Mouse (Mus musculus): ENCODE measurements around the gene Aebp1. TPM values are rescaled to one million over a fixed set of nuclear protein-coding genes. Genes with fewer than 3 reads are reported as not detected.

The Aebp1 gene
- total RNA-seq, 2 experiments from 2014 or later, result 35.2 to 40.1 TPM

DNA sequence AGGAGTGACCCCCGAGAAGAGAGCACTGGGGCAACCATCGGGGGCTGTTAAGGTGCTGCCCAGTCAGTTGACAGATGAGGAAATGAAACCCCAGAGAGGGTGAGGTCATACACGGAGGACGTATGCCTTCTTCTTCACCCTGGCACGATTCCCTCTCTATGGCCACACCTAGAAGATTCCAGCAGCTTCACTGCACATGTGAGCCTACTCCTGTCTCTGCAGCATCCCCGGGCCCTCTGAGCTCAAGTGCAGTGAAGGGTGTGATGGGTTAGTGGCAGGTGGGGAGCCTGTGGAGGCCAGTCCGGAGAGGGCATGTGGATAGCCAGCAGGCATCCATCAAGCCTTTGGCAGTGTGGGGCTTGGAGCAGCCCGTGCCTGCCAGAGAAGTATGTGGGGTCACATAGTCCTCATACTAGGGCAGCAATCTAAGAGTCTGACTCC lies 30.4 kb downstream of the Aebp1 start:
- peak; percentile 53 to 55 for DNase-seq
- intact Hi-C loops (cut with DNase I), result no loop called here

DNA sequence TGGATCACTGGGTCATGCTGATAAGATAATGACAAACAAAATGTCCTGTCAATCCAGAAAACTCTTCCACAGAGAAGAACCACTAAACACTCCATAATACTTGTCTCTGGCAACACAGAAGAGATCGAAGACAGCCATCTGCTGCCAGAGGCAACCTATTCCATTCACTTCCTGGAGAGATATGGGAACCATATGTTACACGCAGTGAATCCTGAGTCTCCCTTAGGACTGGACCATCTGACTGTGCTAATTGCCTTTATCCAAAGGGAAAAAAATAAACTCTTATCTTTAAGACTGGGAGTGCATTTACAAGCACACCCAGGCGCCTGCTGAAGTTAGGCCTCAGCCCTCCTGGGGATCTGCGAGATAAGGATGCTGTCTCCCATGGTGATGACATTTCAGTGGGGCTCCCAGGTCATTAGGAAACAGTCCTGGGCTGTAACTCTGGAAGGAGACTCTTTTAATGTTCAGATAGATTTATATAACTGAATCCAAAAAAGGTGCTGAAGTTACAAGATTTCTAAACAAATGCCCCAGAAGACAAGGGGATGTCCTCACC lies 31.1 kb downstream of the Aebp1 start:
- intact Hi-C loops (cut with DNase I), result no loop called here

DNA sequence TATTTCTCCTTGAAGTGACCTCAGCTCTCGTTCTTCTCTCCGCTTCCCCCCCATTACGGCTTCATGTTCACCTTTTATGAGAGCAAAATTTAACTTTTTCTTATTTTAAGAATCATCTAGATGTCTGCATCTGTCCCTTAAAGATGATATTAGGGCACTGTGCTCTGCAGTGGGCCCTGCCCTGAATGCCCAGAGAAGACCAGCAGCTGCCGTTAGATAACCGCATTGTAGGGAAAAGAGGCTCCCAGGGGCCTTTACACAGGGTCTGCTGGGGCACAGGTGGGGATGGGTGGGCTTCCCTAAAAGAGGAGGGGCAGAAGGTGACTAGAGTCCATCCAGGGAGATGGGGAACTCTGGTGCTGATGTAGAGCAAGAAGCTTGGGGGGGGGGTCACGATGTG lies 32.1 kb downstream of the Aebp1 start:
- DNase-seq, result no peak
- intact Hi-C loops (cut with DNase I), result no loop called here

More for the DNA sequence above, 31.1 kb downstream of the Aebp1 start:
- no peak for DNase-seq

DNA sequence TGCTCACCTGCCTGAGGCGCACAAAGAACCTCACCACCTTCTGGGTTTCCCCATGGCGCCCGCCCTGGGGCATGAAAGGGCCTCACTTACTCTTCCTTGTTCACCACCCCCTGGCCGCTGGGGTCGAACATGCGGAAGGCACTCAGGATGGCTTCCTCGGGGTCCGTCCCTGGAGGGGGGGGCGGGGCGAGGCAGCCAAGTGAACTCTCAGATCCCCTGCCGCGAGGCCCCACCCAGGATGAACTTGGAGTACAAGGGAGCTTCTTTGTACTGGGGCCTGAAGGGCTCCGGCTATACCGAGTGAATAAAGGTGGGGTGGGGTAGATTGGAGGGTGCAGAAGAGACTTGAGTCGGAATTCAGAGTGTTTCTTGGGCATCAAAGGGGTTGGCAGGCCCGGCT lies 35.5 kb downstream of the Aebp1 start:
- DNase-seq, result no peak
- intact Hi-C loops (cut with DNase I), result no loop called here

DNA sequence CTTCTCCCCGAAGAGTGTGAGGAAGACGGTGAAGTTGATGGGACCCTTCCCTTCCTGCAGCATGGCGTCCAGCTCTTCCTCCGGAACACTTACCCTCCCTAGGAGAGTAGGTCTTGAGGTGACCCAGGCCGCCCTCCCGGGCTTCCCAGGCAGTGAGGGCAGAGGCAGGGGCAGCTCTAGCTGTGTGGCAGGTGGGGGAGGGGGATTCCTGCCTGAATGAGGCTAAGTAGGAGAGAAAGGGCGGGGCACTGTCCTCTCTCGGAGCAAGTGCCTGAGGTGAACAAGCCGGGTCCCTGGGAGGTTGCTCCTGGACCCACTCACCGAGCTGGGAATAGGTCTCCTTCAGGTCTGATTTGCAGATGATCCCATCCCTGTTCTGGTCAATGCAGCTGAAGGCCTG lies 36.1 kb downstream of the Aebp1 start:
- intact Hi-C loops (cut with DNase I), result no loop called here
- no peak for DNase-seq

DNA sequence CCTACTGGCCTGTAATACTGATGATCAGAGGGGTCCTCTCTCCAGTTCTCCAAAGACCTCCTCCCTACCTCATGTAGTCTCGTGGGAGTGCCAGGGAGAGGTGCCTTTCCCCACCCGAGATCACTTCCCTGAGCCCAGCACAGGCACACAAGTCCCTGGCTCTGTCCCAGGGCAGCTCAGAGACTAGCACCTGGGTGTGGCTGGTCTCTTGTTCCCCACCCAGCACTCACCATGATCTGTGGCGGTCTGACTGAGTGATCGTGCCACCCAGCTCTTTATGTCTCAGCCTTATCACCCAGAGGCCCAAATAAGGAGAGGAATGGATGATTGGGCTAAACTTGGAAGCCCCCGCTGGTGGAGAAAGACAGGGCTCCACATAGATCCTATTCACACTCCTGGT lies 36.8 kb downstream of the Aebp1 start, which contains the start of gene Myl7:
TSS of gene Myl7 (minus strand) at position 252 of the 400 bp plus-strand sequence.
- DNase-seq, result no peak
- intact Hi-C loops (cut with DNase I), result no loop called here

DNA sequence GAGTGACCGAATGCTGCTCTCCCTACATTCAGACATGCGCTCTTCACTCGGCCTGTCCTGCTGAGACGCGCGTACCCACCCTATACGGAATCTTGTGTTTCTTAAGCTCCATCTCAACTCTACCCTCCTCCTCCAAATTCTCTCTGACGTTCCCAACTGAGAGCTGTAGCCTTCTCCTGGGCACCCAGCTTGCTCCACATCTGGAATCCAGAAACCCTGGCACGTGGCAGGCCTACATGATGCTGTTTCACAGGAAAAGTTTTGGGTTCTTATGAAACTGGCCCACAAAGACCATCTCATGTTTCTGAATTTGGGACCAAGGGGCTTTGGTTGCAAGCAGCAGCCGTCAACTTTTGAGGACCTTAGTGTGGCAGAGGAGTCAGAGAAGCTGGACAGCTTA lies 37.5 kb downstream of the Aebp1 start:
- intact Hi-C loops (cut with DNase I), result no loop called here
- DNase-seq, result peak in 1 of 2 experiments; percentile 48

DNA sequence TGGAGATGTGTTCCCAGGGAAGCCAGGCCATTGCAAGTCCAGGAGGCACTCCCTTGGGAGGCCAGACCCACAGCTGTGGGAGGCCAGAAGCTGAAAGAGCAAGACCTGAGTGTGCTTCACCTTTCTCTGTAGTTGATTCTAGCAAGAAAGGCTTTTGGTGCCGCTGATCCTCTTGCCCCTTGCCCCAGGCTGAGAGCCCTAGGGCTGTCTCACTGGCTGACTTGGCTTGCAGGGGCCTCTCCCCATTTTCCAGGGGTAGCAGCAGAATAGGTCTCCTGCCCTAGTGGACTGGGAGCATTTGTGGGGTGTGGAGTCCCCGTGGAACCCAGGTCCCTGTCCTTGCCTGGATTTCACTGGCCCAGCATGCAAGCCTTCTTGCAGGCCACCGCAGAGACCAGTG lies 39.6 kb downstream of the Aebp1 start:
- DNase-seq, result no peak
- intact Hi-C loops (cut with DNase I), result no loop called here

DNA sequence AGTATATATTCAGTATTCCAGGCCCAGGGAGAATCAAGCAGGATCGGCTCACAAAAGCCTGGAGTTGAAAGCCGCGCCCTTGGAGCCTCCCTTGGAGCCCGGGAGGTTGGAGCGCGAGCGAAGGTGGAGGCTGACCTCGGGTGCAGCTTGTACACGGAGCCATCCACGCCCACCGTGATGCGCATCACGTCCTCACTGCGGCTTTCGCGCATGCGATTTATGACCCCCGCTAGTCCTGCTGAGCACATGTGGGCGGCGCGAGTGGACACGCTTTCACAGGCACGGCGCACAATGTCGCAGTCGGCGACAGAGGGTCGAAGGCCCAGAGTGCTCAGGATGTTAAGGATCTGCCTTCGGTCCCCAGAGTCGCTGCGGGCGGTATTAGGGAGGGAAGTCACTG lies 40.2 kb downstream of the Aebp1 start:
- DNase-seq, result peak in 1 of 2 experiments; percentile 58
- intact Hi-C loops (cut with DNase I), result no loop called here

DNA sequence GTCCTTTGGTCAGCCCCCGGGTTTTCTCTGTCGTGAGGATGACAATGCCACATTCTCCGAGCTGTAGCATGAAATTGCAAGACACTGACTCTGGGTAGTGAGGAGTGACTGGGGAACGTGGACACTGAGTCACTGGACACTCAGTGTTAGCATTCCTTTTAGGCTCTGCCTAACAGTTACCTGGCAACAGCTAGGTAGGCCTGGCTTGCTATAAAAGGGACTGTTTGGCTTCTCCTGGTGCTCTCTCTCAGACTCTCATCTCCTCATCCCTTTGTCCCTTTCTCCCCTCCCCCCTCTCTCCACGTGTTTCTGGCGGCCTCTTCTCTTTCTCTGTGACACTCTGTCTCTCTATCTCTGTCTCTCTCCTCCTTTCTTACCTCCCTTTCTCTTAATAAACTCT lies 40.6 kb downstream of the Aebp1 start:
- no peak for DNase-seq
- intact Hi-C loops (cut with DNase I), result no loop called here

DNA sequence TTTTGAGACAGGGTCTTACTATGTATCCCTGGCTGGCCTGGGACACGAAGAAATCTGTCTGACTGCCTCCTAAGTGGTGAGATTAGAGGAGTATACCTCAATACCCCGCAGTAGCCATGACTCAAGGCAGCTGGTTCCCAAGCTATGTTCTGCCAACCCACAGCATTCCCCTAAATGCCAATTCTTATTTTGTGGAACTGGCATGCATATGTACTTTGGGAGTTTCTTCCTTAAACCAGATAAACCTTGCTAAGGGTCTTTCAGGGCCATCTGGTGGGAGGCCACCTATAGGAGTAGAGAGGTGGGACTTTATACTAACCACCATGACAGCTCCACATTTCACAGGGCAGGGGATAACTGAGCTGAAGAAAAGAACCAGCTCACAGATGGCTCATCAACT lies 42.1 kb downstream of the Aebp1 start:
- intact Hi-C loops (cut with DNase I), result no loop called here
- no peak for DNase-seq

DNA sequence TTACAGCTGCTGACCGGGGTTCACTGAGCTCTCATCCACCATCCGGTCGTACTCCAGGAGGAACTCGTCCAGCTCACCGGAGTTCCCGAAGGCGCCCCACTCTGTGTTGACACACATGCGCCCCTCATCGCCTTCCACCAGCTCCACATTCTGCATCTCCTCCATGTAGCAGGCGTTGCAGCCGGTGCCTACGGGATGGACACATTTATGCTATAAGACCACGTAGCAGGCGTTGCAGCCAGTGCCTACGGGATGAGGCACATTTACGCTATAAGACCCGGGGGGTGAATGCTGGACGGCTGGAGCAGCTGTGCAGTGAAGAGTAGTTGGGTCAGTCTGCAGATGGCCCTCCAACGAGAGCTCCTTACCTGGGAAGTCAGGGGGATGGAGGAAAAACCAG lies 42.6 kb downstream of the Aebp1 start:
- intact Hi-C loops (cut with DNase I), result no loop called here
- DNase-seq, result no peak

DNA sequence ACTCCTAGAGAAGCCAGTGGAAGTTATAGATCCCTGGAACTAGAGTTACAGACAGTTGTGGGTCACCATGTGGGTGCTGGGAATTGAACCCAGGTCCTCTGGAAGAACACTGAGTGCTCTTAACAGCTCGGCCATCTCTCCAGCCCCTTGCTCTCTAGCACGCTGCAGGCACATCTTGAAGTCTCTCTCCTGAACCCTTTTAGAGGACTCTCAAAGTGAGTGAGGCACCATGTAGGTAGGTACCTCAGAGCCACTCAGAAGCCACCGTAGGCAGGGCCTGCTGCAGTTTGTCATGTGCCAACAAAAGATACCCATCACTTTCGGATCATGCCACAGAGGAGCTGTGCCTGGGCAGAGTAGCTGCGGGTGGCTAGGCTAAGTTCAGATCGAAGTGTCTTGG lies 43.1 kb downstream of the Aebp1 start:
- no peak for DNase-seq
- intact Hi-C loops (cut with DNase I), result no loop called here

DNA sequence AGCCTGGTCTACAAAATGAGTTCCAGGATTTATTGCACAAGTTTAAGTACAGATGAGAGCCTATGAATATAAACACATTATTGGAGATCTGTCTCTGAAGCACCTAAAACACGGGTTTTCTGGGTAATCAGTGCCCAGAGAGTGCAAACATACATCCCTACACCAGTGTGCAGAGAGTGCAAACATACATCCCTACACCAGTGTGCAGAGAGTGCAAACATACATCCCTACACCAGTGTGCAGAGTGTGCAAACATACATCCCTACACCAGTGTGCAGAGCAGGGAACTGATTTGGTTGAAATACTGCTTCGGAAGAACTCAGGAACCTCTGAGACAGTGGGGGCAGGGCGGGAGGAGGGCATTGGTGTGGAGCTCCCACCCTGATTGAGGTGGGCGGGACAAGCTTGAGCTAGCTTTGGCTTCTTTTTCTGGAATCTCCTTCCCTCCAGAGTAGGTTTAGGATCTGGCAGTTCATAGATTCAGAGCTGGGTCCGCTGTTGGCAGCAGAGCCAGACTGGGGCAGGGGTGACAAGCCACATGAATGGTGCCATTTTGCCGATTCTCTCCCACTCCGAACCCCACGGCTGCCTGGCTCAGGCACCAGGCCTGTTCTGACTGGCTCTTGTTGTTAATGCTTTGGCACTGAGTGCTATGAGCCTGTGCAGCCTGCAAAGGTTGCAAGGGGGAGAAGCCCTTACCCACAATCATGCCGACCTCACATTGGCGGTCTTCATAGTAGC lies 44.2 kb downstream of the Aebp1 start:
- DNase-seq, result no peak
- intact Hi-C loops (cut with DNase I), result no loop called here

DNA sequence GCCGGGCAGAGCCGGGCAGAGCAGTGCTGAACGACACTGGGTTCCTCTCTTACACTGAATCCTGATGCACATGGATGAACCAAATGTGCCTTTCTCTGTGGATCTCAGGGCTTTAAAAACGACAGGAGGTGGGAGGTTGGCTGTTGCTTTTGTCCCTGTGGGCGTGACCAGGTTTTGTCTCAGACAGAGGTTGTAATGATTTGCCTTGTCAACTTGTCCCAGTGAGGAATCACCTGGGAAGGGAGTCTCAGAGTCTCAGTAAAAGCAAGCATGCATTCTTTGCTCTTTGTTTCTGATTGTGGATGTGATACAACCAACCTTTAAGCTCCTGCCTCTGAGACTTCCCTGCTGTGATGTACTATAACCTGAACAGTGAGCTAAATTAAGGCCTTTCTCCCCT lies 45.3 kb downstream of the Aebp1 start:
- DNase-seq, result no peak
- intact Hi-C loops (cut with DNase I), result no loop called here

DNA sequence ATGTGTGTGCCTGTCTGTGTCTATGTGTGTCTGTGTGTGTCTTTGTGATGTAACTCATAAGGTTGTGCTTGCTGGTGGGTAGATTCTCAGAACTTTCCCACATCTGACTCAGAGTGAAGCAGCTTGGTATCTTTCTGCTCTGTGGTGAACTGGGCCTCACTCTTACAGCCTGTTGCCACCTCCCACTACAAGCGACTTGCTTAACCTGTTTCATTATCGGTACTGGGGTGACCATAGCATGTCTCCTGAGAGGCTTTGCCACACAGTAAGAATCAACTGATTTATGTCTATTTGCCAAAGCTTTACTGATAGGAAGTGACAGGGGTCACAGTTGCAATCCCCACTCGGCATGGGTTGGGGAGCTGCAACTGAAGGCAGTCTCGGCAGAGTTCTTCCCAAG lies 46.9 kb downstream of the Aebp1 start:
- intact Hi-C loops (cut with DNase I), result no loop called here
- no peak for DNase-seq

DNA sequence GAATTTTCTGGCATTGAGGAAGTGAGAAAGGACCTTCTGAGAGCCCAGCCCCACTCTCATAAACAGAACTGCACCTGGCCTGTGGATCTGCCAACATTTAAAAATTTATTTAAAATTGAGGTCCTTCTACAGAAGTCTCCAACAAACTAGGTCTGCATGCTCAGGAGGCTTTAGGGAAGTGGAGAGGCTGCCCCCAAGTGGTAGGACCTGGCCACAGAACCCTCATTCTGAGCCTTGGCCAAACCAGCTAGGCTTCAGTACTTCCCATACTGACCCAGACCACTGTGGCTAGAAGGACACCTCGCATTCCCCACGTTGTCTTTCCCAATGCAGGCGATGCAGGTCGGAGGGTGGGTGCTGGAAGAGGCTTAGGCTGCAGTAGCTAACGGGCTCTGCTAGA lies 50.9 kb downstream of the Aebp1 start:
- DNase-seq, result peak; percentile 81 to 82
- intact Hi-C loops (cut with DNase I), result no loop called here

DNA sequence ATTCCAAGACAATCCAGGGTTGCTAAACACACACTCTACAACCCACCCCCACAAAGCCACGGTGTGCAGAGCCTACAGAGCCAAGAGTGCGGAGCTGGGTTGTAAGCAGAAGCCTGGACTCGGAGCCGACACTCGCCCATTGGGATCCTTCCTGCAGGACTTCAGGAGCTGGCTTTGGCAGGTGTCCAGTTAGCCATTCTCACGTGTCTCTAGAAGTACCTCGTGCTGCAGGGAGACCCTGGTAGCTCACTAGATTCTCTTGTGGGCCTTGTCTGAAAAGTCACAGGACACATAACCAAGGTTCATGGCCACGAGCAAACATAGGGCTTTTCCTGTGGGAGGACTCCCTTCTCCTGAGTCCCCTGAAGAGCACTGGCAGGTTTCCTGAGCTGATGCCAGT lies 51.5 kb downstream of the Aebp1 start:
- intact Hi-C loops (cut with DNase I), result no loop called here
- no peak for DNase-seq

DNA sequence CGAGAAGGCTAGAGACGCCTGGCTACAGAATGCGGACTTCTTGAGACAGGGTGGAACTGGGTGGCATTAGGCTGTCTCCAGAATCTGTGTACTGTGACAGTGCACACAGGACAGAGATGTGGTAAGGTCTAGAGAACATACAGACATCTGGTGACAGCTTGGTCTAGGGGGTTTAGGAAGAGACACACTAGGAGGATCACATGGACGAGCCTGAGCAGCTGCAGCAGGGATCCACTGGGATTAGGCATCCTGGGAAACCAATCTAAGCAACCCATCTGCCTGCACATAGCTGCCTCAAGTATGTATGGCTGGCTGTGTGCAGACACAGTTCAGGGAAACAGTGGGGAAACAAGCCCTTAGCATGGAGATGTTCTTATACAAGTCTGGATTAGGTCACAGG lies 52.2 kb downstream of the Aebp1 start:
- intact Hi-C loops (cut with DNase I), result no loop called here
- DNase-seq, result no peak

DNA sequence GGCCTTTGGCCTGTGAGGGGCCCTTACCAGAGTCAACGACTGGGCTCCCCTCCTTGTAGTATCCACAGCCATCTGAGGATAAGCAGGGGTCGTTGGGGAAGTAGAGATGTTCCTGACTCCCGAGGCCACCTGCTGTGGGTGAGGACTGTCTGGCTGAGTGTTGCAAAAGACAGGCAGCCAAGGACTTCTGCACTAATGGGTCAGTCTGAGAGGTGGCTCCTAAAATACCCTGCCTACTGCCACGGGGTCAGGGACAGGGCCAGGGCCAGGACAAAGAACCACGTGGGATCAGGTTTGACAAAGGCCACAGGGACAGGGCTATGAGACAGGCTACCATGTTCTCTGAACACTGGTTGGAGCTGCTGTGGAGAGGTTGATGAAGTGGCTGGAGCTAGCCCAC lies 53.2 kb downstream of the Aebp1 start:
- DNase-seq, result no peak
- intact Hi-C loops (cut with DNase I), result no loop called here

DNA sequence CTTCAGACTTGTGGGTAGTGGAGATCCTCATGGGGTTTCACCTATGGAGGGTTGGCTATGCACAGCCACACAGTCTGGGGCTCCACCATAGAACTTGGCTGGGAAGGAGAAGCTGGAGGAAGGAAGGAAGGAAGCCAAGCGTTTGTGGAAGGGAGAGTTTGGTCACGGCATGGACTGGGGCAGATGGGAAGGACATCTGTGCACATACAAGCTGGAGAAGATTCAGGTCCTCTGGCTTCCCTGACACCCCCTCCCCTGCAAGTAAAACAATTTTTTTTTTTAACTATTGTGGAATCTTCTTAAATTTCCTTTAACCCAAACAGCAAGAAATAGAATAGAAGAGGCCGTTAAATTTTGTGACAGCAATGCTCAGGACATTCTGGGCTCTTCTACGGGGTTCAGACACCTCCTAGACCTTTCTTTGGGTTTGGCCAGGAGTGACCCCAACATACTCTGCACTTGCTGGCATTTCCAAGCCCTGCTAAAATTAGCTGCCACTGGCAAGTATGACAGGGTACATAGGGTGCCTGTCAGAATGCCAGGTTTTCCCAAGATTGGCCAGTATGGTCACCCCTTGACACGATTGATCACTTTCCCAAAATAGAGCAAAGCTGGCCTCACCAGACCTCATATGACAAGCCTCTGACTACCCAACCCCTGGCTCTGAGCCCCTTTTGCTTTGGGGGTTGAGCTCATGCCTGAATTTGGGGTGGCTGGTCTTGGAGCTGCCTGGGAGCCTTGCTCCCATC lies 53.9 kb downstream of the Aebp1 start:
- intact Hi-C loops (cut with DNase I), result no loop called here
- DNase-seq, result peak; percentile 72 to 85

DNA sequence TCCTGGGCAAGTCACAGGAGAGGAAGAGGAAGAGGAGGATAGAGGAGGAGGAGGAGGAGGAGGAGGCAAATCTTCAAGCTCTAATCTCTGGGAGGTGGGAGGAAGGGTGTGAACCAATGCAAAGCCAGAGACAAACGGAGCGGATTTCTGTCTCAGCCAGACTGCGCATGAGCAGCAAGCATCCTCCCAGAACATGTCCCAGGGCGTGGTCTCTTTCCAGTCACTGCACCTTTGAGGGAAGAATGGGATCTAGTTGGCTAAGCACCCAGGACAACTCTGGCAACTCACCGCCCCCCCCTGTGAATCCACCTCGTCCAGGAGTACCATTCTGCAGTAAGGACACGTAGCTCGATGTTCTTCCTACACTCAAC lies 54.4 kb downstream of the Aebp1 start:
- peak; percentile 46 to 56 for DNase-seq
- intact Hi-C loops (cut with DNase I), result no loop called here
